Mouse (Mus musculus) embryonic fibroblast, embryonic 13.5 days (primary cell): ENCODE data around the gene Rab8b. TPM values are rescaled to one million over a fixed set of nuclear protein-coding genes. Genes with fewer than 3 reads are reported as not detected.
A peak's percentile ranks its signal among the peaks of the same experiment; 100 is the strongest.

Source experiments
- H3K27ac ChIP-seq: 2 replicates; pipeline ENCODE4 v1.5.1; 2012; ENCODE audit warnings: low read length, control low read depth, inconsistent platforms; ENCODE audit not compliant: insufficient read depth
- H3K4me1 ChIP-seq: 2 replicates; pipeline ENCODE4 v1.6.1; 2011; ENCODE audit warnings: low read length; ENCODE audit not compliant: control insufficient read depth, insufficient read depth
- H3K4me3 ChIP-seq: 2 replicates; pipeline ENCODE4 v1.5.1; 2011; ENCODE audit warnings: mild to moderate bottlenecking, control low read depth, low read length; ENCODE audit not compliant: insufficient read depth
- CTCF ChIP-seq: IDR thresholded peaks from 2 replicates; pipeline ENCODE4 v1.5.1; 2011; ENCODE audit warnings: mild to moderate bottlenecking, control low read depth, low read length, moderate library complexity, borderline replicate concordance; ENCODE audit not compliant: insufficient read depth
- POLR2A ChIP-seq: IDR thresholded peaks from 2 replicates; pipeline ENCODE4 v1.6.1; 2011; ENCODE audit warnings: low read depth, mild to moderate bottlenecking, control low read depth, low read length, moderate library complexity
- polyA plus RNA-seq: library from polyadenylated mRNA; stranded (reverse); fragments of >200 nt; gene quantifications from 2 replicates; pipeline ENCODE4 v1.2.4, GENCODE M21; 2011; ENCODE audit warnings: low read depth; ENCODE audit not compliant: missing spikeins, insufficient read length

Gene Rab8b
- polyA plus RNA-seq, 1 experiment = 32.5 TPM

GRCm38 (mm10) chr9:66861104-66861767, 58.3 kb downstream of the Rab8b start:
- Histone ChIP-seq H3K4me3 (no peak overlapping the region), H3K4me1 (no peaks in the 10 kb centered on the region; the same call in 1 of the 2 replicates), H3K27ac (no peak overlapping the region)
- TF ChIP-seq POLR2A (no peak), CTCF (no peak)

- TF ChIP-seq POLR2A (no peak), CTCF (no peak)
- H3K4me3 ChIP-seq = no peak overlapping the region
- H3K27ac ChIP-seq = no peak overlapping the region
- no peaks in the 10 kb centered on the region; the same call in 1 of the 2 replicates for H3K4me1 ChIP-seq
These were observed 60.0 kb downstream of the Rab8b start for GRCm38 (mm10) chr9:66859523-66859922.

DNA sequence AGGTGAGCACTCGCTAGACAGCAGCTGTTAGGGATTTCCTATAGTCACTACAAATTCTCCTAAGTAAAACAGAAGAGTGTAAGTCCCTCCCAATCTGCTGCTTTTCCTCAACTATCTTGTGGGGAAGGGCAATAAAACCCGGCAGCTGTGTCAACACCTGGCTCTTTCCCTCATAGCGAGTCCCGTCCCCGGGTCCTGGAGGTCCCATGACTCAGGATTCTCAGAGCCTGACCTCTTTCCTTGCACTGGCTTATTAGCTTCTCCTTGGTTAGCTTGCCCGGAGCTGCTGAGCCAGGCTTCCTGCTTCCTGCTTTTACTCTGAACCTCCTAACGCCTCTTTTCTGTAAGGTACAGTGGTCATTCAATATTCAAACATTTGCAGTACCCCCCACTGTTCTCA, 63.6 kb downstream of the Rab8b start:
- TF ChIP-seq CTCF (no peak), POLR2A (no peak)
- no peaks in the 10 kb centered on the region for H3K4me1 ChIP-seq
- no peak overlapping the region for H3K27ac ChIP-seq
- no peak overlapping the region for H3K4me3 ChIP-seq

GRCm38 (mm10) chr9:66852592-66852991, 66.9 kb downstream of the Rab8b start:
- H3K27ac ChIP-seq = no peak overlapping the region
- no peaks in the 10 kb centered on the region for H3K4me1 ChIP-seq
- H3K4me3 ChIP-seq = no peak overlapping the region
- TF ChIP-seq CTCF = no peak
- TF ChIP-seq POLR2A = no peak

DNA sequence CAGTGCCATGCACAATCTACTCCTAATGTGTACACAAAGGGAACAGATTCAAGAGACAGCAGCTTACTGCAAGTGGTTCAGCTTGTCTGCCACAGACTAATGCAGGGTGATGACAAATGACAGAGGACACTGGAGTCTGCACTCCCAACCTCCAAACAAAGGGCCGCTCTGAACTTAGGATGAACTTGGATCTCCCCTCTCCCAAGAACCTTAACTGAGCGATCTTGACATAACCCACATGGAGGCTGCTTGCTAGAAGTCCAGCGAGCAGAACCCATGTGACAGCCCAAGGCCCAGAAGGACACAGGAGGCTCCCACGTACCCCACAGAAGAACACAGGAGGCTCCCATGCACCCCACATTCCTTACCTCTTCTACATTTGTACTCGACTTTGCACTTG, 68.5 kb downstream of the Rab8b start:
- TF ChIP-seq CTCF (no peak), POLR2A (no peak)
- Histone ChIP-seq H3K4me1 (no peaks in the 10 kb centered on the region), H3K4me3 (no peak overlapping the region), H3K27ac (no peak overlapping the region)

- TF ChIP-seq POLR2A = no peak
- TF ChIP-seq CTCF = no peak
- H3K4me3 ChIP-seq = no peak overlapping the region
- H3K27ac ChIP-seq = no peak overlapping the region
- no peaks in the 10 kb centered on the region for H3K4me1 ChIP-seq
These were observed 72.7 kb downstream of the Rab8b start for GRCm38 (mm10) chr9:66846822-66847221.

- no peaks in the 10 kb centered on the region for H3K4me1 ChIP-seq
- H3K4me3 ChIP-seq = peak overlapping the region; percentile 53
- TF ChIP-seq CTCF = no peak
- no peak for TF ChIP-seq POLR2A
- H3K27ac ChIP-seq = no peak overlapping the region
These were observed 84.4 kb downstream of the Rab8b start for GRCm38 (mm10) chr9:66835097-66835480.

DNA sequence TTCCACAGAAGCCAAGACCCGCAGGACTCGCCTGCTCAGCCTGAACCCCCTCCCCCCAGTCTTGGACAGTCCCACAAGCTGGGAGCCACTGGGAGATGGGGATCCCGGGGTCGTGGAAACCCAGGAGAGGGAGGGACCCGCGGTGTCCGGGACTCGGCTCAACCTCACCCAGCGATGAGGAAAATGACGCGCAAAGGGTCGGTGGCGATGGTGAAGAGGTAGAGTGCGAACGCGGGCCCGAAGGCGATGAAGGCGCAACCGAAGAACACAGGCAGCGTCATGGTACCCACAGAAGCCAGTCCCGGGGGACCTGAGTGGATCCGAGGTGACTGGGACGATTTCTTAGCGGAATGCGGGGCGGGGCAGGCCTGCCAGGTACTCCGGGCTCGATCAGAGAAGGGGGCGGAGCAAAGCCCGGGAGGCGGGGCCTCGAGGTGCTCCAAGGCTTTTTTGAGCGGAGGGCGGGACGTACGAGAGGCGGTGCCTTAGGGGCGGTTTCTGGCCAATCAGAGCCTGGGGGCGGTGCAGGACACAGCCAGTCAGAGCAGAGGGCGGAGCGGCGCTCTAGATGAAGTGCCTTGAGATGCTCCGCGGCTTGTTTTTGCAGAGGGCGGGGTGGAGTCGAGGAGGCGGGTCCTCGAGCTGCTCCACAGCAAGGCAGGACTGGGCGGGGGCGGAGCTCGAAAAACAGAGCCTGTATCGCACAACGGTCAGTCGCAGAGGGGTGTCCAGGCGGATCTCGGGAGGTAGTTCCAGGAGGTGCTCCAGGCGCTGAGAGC, 85.0 kb downstream of the Rab8b start, which contains the start of gene Aph1c:
Aph1c (minus strand) TSS at position 409 of the 779 bp plus-strand sequence.
- no peak within 1 kb of the TSS for H3K27ac ChIP-seq
- H3K4me3 ChIP-seq = peak within 1 kb of the TSS; percentile 69
- TF ChIP-seq CTCF (no peak), POLR2A (peak; percentile 56)
- H3K4me1 ChIP-seq = no peaks in the 10 kb centered on the region

GRCm38 (mm10) chr9:66833851-66834250, 85.6 kb downstream of the Rab8b start:
- Histone ChIP-seq H3K4me3 (peak overlapping the region; percentile 69), H3K27ac (no peak overlapping the region)

GRCm38 (mm10) chr9:66832366-66832908, 87.0 kb downstream of the Rab8b start:
- H3K27ac ChIP-seq = no peak overlapping the region
- TF ChIP-seq POLR2A = no peak
- H3K4me3 ChIP-seq = no peak overlapping the region
- H3K4me1 ChIP-seq = no peaks in the 10 kb centered on the region

More at GRCm38 (mm10) chr9:66833851-66834250, 85.6 kb downstream of the Rab8b start:
- TF ChIP-seq POLR2A (no peak), CTCF (no peak)
- no peaks in the 10 kb centered on the region for H3K4me1 ChIP-seq
